In genomic region chr6:141054026-141054425, GRCm38 (mm10) we compare ENCODE assay signal across 15 mouse cellular contexts.
"Had no signal": no experiment of that assay in that cellular context is flagged by ENCODE, and none has a peak within 500 bp of the region (broad histone marks: within the 10 kb centered on the region; RNA-seq: fewer than 3 reads in every experiment).

No protein-coding gene starts in this region.

- H3K4me2 ChIP-seq: hindbrain, embryonic 15.5 days; intestine, embryonic 15.5 days; liver, embryonic 13.5 days; midbrain, embryonic 12.5 days; midbrain, embryonic 15.5 days; neural tube, embryonic 12.5 days; neural tube, embryonic 15.5 days had no signal

- H3K4me3 ChIP-seq: hindbrain, embryonic 15.5 days; intestine, embryonic 15.5 days; left cerebral cortex, adult 2 months; liver, embryonic 13.5 days; megakaryocyte, embryonic 14.5 days; midbrain, embryonic 12.5 days; midbrain, embryonic 15.5 days; neural tube, embryonic 12.5 days; neural tube, embryonic 15.5 days had no signal

- DNase-seq: layer of hippocampus, postnatal 36 days; liver, embryonic 13.5 days; lung, adult 2 months; lung, postnatal 36 days; retina, postnatal 1 day; thymus, adult 18-20 months; thymus, postnatal 36 days had no signal

- ATAC-seq: intestine, embryonic 15.5 days; midbrain, embryonic 15.5 days had no signal

- H3K27ac ChIP-seq: hindbrain, embryonic 15.5 days; intestine, embryonic 15.5 days; left cerebral cortex, adult 2 months; liver, embryonic 13.5 days; midbrain, embryonic 12.5 days; midbrain, embryonic 15.5 days; neural tube, embryonic 12.5 days; neural tube, embryonic 15.5 days had no signal

- H3K9me3 ChIP-seq: hindbrain, embryonic 15.5 days; intestine, embryonic 15.5 days; midbrain, embryonic 12.5 days; midbrain, embryonic 15.5 days; neural tube, embryonic 12.5 days; neural tube, embryonic 15.5 days had no signal

- H3K36me3 ChIP-seq: hindbrain, embryonic 15.5 days; intestine, embryonic 15.5 days; liver, embryonic 13.5 days; midbrain, embryonic 12.5 days; midbrain, embryonic 15.5 days; neural tube, embryonic 12.5 days; neural tube, embryonic 15.5 days had no signal

- H3K4me1 ChIP-seq: intestine, embryonic 15.5 days; liver, embryonic 13.5 days; megakaryocyte, embryonic 14.5 days; midbrain, embryonic 15.5 days; neural tube, embryonic 12.5 days; neural tube, embryonic 15.5 days had no signal

- H3K9ac ChIP-seq: hindbrain, embryonic 15.5 days; intestine, embryonic 15.5 days; liver, embryonic 13.5 days; midbrain, embryonic 12.5 days; midbrain, embryonic 15.5 days; neural tube, embryonic 12.5 days; neural tube, embryonic 15.5 days had no signal

- H3K27me3 ChIP-seq: hindbrain, embryonic 15.5 days; intestine, embryonic 15.5 days; liver, embryonic 13.5 days; megakaryocyte, embryonic 14.5 days; midbrain, embryonic 12.5 days; midbrain, embryonic 15.5 days; neural tube, embryonic 12.5 days; neural tube, embryonic 15.5 days had no signal
